Mouse (Mus musculus): Measurements from ENCODE around the gene Lhfpl2. TPM values are rescaled to one million over a fixed set of nuclear protein-coding genes. Genes with fewer than 3 reads are reported as not detected.
A peak's percentile ranks its signal among the peaks of the same experiment; 100 is the strongest.

Gene Lhfpl2
- polyA plus RNA-seq, 1 experiment from 2014 or later, result 81.8 TPM

DNA sequence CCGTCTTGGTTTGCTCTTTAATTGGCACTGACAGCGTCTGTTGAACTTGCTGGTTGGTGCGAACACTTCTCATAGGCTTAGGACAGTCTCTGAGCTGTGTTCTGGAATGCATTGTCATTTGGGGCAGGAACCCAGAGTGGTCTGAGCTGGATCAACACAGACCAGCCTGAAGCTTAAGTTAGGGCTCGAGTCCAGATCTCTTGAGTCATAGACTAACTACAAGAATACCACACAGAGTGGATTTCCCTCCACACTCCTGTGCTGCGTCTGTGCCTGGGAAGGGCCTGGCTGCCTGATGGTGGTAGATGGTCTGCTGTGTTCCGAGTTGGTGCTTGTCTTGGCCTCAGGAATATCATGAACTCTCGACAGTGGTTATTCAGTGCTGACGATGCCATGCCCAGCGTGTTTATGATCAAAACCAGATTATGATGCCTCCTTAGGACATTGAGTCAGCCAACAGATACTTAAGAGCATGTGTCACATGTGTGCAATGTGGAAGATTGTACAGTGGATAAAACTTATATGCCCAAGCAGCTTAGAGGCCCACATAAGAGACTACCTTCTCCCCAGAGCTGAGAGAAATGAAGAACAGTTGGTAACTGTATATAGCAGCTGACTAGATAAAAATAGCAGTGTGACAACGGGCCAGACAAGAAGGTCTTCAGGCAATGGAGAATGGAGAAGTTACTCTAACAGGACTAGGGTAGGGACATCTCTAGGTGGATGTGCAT, 127.3 kb downstream of the Lhfpl2 start:
- 0 out of 2 replicates have a peak overlapping the region, but pooled peaks have one; percentile 22 for H3K27ac ChIP-seq (replicated peaks; ENCODE audit: low read depth, low read length)
- WGBS, result 71% methylated on average over 10 of the region's 10 CpGs
- H3K9me3 ChIP-seq (ENCODE audit: control insufficient read depth, low read length), result no peaks in the 10 kb centered on the region
- no peak overlapping the region for H3K4me3 ChIP-seq (ENCODE audit: low read depth, low read length)
- H3K27me3 ChIP-seq (replicated peaks; ENCODE audit: control insufficient read depth, insufficient read depth, low read length), result no peaks in the 10 kb centered on the region
- no peak overlapping the region for H3K9ac ChIP-seq (ENCODE audit: low read depth, low read length)
- H3K4me2 ChIP-seq (ENCODE audit: low read depth, low read length), result no peak overlapping the region
- H3K4me1 ChIP-seq (ENCODE audit: control insufficient read depth, insufficient read depth, low read length), result peaks cover 6% of the 10 kb centered on the region; the same call in 1 of the 2 replicates
- ATAC-seq (ENCODE audit: low read depth) (0 out of 2 replicates have a peak, but pooled peaks have one; percentile 9), DNase-seq (ENCODE audit: low spot score) (no peak)
- 0 out of 2 replicates have a peak, but pooled peaks cover 2% of the 10 kb centered on the region for H3K36me3 ChIP-seq (ENCODE audit: control insufficient read depth, insufficient read depth, low read length)

DNA sequence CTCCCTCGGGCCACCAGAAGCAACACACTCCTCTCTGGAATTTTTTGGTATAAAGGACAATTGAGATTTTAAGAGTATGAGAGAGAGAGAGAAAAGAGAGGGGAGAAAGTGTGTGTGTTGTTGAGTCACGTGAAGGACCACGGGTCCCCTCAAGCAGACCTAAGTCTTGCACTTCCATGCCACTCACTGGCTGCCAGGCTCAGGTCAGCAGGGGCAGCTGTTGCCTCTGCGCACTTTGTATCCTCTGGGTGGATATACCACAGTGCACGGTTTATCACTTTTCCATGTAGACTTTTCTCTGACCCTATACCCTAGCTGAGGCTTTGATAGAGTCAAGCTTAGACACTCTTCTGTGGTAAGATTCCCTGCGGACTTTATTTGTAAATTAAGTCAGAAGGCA, 128.0 kb downstream of the Lhfpl2 start:
- H3K4me1 ChIP-seq (ENCODE audit: control insufficient read depth, insufficient read depth, low read length), result peaks cover 6% of the 10 kb centered on the region; the same call in 1 of the 2 replicates

DNA sequence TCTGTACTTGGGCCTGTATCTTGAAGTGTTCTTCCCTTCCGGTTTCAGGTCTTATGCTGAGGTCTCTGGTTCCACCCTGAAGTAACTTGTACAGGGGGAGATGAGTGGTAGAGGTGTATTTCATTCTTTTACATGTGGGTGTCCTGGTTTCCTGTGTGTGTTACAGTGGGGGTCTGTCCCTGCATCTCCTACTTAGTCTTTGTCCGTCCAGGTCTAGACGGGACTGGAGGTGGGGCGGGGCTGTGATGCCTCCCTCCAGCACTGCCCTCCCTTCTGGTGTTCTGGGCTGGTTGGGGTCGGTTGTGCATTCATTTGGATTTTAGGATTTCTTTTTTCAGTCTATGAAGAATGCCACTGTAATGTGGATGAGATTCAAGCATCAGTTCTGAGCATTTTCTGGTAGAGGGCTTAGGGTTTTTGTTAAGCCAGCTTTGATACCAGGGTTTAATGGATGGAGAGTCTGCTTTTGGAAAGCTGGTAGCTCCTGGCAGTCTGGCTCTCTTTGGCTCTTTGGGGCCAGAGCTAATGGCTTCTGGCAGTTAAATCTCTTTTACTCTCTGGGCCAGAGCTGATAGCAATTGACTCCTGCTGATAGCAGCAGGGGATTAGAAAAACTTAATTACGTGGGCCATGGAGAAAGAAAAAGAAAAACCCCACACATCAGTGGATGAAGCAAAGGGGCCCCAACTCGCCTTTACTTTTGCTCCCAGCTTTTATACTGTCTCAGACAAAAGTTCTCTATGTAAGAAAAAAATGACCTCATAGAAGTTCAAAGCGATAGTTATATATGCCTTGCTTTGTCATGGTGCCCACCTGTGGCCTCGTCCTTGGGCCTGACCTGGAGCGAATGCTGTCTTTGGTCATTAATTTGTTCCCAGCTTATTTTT, 130.8 kb downstream of the Lhfpl2 start:
- H3K4me2 ChIP-seq (ENCODE audit: low read depth, low read length), result no peak overlapping the region
- DNase-seq (ENCODE audit: low spot score) (no peak), ATAC-seq (ENCODE audit: low read depth) (no peak)
- H3K27ac ChIP-seq (replicated peaks; ENCODE audit: low read depth, low read length), result no peak overlapping the region
- H3K9ac ChIP-seq (ENCODE audit: low read depth, low read length), result no peak overlapping the region
- peaks cover 6% of the 10 kb centered on the region; the same call in 1 of the 2 replicates for H3K4me1 ChIP-seq (ENCODE audit: control insufficient read depth, insufficient read depth, low read length)
- no peaks in the 10 kb centered on the region for H3K9me3 ChIP-seq (ENCODE audit: control insufficient read depth, low read length)
- no peaks in the 10 kb centered on the region for H3K27me3 ChIP-seq (replicated peaks; ENCODE audit: control insufficient read depth, insufficient read depth, low read length)
- 48% methylated on average over 10 of the region's 10 CpGs for WGBS
- peaks cover 21% of the 10 kb centered on the region; the same call in 1 of the 2 replicates for H3K36me3 ChIP-seq (ENCODE audit: control insufficient read depth, insufficient read depth, low read length)
- H3K4me3 ChIP-seq (ENCODE audit: low read depth, low read length), result no peak overlapping the region

More for the DNA sequence above, 128.0 kb downstream of the Lhfpl2 start:
- Histone ChIP-seq H3K36me3 (ENCODE audit: control insufficient read depth, insufficient read depth, low read length) (0 out of 2 replicates have a peak, but pooled peaks cover 2% of the 10 kb centered on the region), H3K4me2 (ENCODE audit: low read depth, low read length) (no peak overlapping the region), H3K9ac (ENCODE audit: low read depth, low read length) (no peak overlapping the region), H3K9me3 (ENCODE audit: control insufficient read depth, low read length) (no peaks in the 10 kb centered on the region), H3K27me3 (replicated peaks; ENCODE audit: control insufficient read depth, insufficient read depth, low read length) (no peaks in the 10 kb centered on the region), H3K4me3 (ENCODE audit: low read depth, low read length) (no peak overlapping the region), H3K27ac (replicated peaks; ENCODE audit: low read depth, low read length) (no peak overlapping the region)
- no peak for DNase-seq (ENCODE audit: low spot score)
- 81% methylated on average over 5 of the region's 6 CpGs for WGBS
- ATAC-seq (ENCODE audit: low read depth), result no peak

DNA sequence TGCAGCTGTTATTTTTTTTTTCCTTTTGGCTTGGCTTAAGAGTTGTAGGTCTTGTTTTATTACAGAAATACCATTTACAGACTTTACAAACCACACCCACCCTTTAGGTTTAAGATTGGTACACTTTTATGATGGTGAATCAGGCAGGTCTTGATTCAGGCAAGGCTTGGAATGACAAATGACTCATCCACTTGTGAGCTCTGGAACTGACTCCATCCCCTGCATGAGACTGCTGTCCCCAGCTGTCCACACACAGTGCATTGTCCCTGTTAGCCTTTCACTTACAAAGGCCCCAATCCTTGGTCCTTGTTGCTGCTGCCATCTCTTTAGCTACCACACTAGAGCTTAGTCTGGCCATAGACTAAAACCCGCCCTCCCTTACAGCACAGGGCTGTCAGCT, 132.8 kb downstream of the Lhfpl2 start:
- 90% methylated on average over 1 of the region's 1 CpGs for WGBS
- H3K4me2 ChIP-seq (ENCODE audit: low read depth, low read length), result no peak overlapping the region
- no peak for ATAC-seq (ENCODE audit: low read depth)
- peaks cover 6% of the 10 kb centered on the region; the same call in 1 of the 2 replicates for H3K4me1 ChIP-seq (ENCODE audit: control insufficient read depth, insufficient read depth, low read length)
- H3K4me3 ChIP-seq (ENCODE audit: low read depth, low read length), result no peak overlapping the region
- no peak overlapping the region for H3K27ac ChIP-seq (replicated peaks; ENCODE audit: low read depth, low read length)
- peaks cover 35% of the 10 kb centered on the region for H3K36me3 ChIP-seq (ENCODE audit: control insufficient read depth, insufficient read depth, low read length)
- no peaks in the 10 kb centered on the region for H3K27me3 ChIP-seq (replicated peaks; ENCODE audit: control insufficient read depth, insufficient read depth, low read length)
- H3K9ac ChIP-seq (ENCODE audit: low read depth, low read length), result no peak overlapping the region
- no peaks in the 10 kb centered on the region for H3K9me3 ChIP-seq (ENCODE audit: control insufficient read depth, low read length)
- DNase-seq (ENCODE audit: low spot score), result no peak

DNA sequence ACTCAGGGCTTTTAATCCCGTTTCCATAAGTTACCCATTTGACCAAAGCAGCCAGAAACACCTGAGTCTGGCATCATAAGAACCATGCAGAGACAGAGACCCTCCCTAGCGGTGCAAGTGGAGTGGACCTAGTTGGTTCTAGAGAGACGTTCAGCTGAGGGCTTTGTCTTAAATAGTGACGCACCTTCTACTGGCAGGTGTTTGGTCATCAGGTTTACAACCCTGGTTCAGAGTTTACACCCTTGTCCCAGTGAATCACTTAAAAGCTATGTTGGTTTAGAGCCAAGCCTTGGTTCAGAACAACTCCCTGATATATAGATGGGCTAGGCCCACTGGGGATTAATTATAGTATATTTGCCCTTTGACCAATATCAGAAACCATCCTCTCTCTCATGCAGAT, 135.6 kb downstream of the Lhfpl2 start:
- 90% methylated on average over 4 of the region's 4 CpGs for WGBS
- H3K36me3 ChIP-seq (ENCODE audit: control insufficient read depth, insufficient read depth, low read length), result peaks cover 54% of the 10 kb centered on the region
- no peak for ATAC-seq (ENCODE audit: low read depth)
- no peak overlapping the region for H3K4me3 ChIP-seq (ENCODE audit: low read depth, low read length)
- H3K9ac ChIP-seq (ENCODE audit: low read depth, low read length), result no peak overlapping the region
- no peaks in the 10 kb centered on the region for H3K4me1 ChIP-seq (ENCODE audit: control insufficient read depth, insufficient read depth, low read length)
- H3K4me2 ChIP-seq (ENCODE audit: low read depth, low read length), result no peak overlapping the region
- H3K27me3 ChIP-seq (replicated peaks; ENCODE audit: control insufficient read depth, insufficient read depth, low read length), result no peaks in the 10 kb centered on the region
- no peak overlapping the region for H3K27ac ChIP-seq (replicated peaks; ENCODE audit: low read depth, low read length)
- DNase-seq (ENCODE audit: low spot score), result no peak
- H3K9me3 ChIP-seq (ENCODE audit: control insufficient read depth, low read length), result no peaks in the 10 kb centered on the region

DNA sequence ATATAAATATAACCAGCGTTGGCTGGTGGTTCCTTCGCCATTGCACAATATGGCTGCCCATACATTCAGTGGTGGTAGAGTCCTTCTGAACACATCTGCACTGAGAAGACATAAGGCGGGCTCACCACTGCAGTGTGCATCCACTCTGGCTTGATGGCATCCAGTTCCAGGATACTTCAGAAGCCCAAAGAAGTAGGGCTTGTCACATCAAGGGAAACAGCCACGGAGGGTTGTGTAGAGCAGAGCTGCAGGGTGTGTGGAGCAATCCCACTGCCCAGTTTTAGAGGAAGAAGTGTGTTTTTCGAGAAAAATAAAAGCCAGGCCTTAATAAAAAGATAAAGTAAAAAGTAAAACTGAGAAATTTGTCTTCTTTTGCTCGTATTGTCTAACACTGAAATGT, 141.0 kb downstream of the Lhfpl2 start:
- no peak overlapping the region for H3K27ac ChIP-seq (replicated peaks; ENCODE audit: low read depth, low read length)
- peaks cover 36% of the 10 kb centered on the region for H3K36me3 ChIP-seq (ENCODE audit: control insufficient read depth, insufficient read depth, low read length)
- no peaks in the 10 kb centered on the region for H3K9me3 ChIP-seq (ENCODE audit: control insufficient read depth, low read length)
- DNase-seq (ENCODE audit: low spot score) (no peak), ATAC-seq (ENCODE audit: low read depth) (no peak)
- H3K9ac ChIP-seq (ENCODE audit: low read depth, low read length), result no peak overlapping the region
- no peak overlapping the region for H3K4me2 ChIP-seq (ENCODE audit: low read depth, low read length)
- 86% methylated on average over 6 of the region's 6 CpGs for WGBS
- H3K4me1 ChIP-seq (ENCODE audit: control insufficient read depth, insufficient read depth, low read length), result no peaks in the 10 kb centered on the region
- H3K27me3 ChIP-seq (replicated peaks; ENCODE audit: control insufficient read depth, insufficient read depth, low read length), result no peaks in the 10 kb centered on the region
- no peak overlapping the region for H3K4me3 ChIP-seq (ENCODE audit: low read depth, low read length)

DNA sequence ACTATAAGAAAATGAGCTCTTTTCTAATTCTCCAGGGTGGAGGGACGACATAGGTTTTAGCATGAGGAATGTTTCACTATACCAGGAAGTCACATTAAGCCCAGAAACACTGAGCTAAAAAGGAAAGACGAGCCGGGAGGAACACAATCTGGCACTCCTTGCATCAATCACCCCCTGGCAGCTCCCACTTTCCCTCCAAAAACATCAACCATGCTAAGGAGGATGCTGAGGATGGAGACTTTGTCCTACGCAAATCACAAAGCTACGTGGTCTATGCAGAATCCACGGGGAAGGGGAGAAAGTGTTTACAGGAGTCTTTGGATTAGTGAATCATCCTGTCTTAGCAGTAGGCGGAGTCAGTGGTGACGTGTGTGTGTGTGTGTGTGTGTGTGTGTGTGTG, 142.2 kb downstream of the Lhfpl2 start:
- no peak overlapping the region for H3K4me3 ChIP-seq (ENCODE audit: low read depth, low read length)
- H3K27me3 ChIP-seq (replicated peaks; ENCODE audit: control insufficient read depth, insufficient read depth, low read length), result no peaks in the 10 kb centered on the region
- H3K27ac ChIP-seq (replicated peaks; ENCODE audit: low read depth, low read length), result no peak overlapping the region
- 55% methylated on average over 8 of the region's 8 CpGs for WGBS
- no peak overlapping the region for H3K4me2 ChIP-seq (ENCODE audit: low read depth, low read length)
- DNase-seq (ENCODE audit: low spot score), result no peak
- peaks cover 32% of the 10 kb centered on the region for H3K36me3 ChIP-seq (ENCODE audit: control insufficient read depth, insufficient read depth, low read length)
- H3K9me3 ChIP-seq (ENCODE audit: control insufficient read depth, low read length), result no peaks in the 10 kb centered on the region
- no peak for ATAC-seq (ENCODE audit: low read depth)
- H3K4me1 ChIP-seq (ENCODE audit: control insufficient read depth, insufficient read depth, low read length), result no peaks in the 10 kb centered on the region
- H3K9ac ChIP-seq (ENCODE audit: low read depth, low read length), result no peak overlapping the region

DNA sequence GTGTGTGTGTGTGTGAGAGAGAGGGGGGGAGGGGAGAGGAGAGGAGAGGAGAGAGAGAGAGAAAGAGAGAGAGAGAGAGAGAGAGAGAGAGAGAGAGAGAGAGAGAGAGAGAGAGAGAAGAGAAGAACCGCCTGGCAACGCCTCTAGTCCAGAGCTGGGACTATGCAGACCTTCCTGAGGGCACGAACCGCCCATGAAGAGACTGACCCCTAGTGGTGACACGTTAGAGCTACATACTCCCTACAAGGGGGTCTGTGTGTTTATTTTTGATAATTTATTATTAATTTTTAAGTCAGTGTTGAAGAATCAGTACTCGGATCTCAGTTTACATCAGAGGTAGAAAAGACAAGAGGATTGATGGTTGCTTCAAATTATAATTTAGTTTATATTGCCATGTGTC, 147.6 kb downstream of the Lhfpl2 start:
- peaks cover 32% of the 10 kb centered on the region for H3K36me3 ChIP-seq (ENCODE audit: control insufficient read depth, insufficient read depth, low read length)
- no peak overlapping the region for H3K27ac ChIP-seq (replicated peaks; ENCODE audit: low read depth, low read length)
- ATAC-seq (ENCODE audit: low read depth), result peak; percentile 79; the same call in 1 of the 2 replicates
- H3K9ac ChIP-seq (ENCODE audit: low read depth, low read length), result no peak overlapping the region
- WGBS, result 6% methylated on average over 6 of the region's 6 CpGs
- DNase-seq (ENCODE audit: low spot score), result peak; percentile 85
- no peaks in the 10 kb centered on the region for H3K27me3 ChIP-seq (replicated peaks; ENCODE audit: control insufficient read depth, insufficient read depth, low read length)
- H3K4me3 ChIP-seq (ENCODE audit: low read depth, low read length), result no peak overlapping the region
- peaks cover 6% of the 10 kb centered on the region for H3K9me3 ChIP-seq (ENCODE audit: control insufficient read depth, low read length)
- H3K4me2 ChIP-seq (ENCODE audit: low read depth, low read length), result no peak overlapping the region
- no peaks in the 10 kb centered on the region for H3K4me1 ChIP-seq (ENCODE audit: control insufficient read depth, insufficient read depth, low read length)
